Mouse (Mus musculus) C2C12 (cell line): Measurements from ENCODE around the gene Ccdc18.

Experiments used
- CEBPB ChIP-seq: IDR thresholded peaks from one replicate; pipeline ENCODE4 v1.6.1; 2011; ENCODE audit warnings: low read depth, mild to moderate bottlenecking, control low read depth, moderate library complexity
- CTCF ChIP-seq: IDR thresholded peaks from one replicate; pipeline ENCODE4 v1.5.1; 2011; ENCODE audit not compliant: control insufficient read depth, insufficient read depth, insufficient read length
- MAX ChIP-seq: IDR thresholded peaks from one replicate; pipeline ENCODE4 v1.6.1; 2011; ENCODE audit warnings: mild to moderate bottlenecking, control low read depth
- MYOD1 ChIP-seq: IDR thresholded peaks from one replicate; pipeline ENCODE4 v1.6.1; 2011; ENCODE audit warnings: low read depth; ENCODE audit not compliant: control insufficient read depth, insufficient read length
- MYOG ChIP-seq: IDR thresholded peaks from one replicate; pipeline ENCODE4 v1.6.1; 2011; ENCODE audit not compliant: control insufficient read depth, insufficient read length; ENCODE audit errors: extremely low read depth
- USF1 ChIP-seq: IDR thresholded peaks from one replicate; pipeline ENCODE4 v1.6.1; 2011; ENCODE audit warnings: low read depth, mild to moderate bottlenecking, control low read depth, moderate library complexity

DNA sequence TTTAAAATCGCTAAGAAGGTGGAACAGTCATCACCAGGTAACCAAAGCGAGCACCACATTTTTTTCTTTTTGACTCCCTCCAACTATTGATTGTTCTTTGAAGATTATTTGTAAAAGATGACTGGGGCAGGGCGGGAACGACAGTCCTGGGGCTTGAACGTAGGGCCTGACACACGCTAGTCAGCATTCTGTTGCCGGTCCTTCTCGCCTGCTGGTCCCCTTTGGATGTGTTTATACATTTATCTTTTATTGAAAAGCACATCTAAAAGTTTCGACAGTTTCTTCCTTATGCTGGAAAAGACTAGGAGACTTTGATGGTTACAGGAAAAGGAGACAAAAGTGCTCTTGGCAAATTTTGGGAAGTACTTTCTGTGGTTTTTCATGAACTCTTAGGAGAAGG, 137.7 kb downstream of the Ccdc18 start:
- TF ChIP-seq CTCF (no peak), MYOG (no peak), MYOD1 (no peak), CEBPB (no peak), MAX (no peak), USF1 (no peak)
